Mouse (Mus musculus): Measurements from ENCODE around the gene Slc28a2.
"Not testable (repeated sequence)": the region's sequence is repeated elsewhere in the genome, so short reads cannot be mapped to it uniquely, and the experiment has no call there.

Gene Slc28a2

DNA sequence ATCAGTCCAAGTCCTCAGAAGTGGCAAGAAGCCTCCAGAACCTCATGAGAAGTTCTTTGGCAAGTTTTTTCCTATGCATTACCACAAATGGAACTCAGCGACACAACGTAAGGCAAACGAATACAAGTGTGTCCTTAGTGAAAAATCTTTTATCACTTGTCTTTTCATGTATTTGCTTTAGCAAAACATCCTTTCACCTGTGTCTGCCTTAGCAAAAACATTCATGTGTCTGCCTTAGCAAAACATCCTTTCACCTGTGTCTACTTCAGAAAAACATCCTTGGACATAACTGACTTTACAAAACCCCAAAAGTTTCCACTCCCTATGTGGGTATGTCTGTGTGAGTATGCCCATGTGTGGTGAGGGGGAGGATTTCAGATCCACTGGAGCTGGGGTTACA is 42.9 kb downstream of the Slc28a2 start:
- no peak for DNase-seq

DNA sequence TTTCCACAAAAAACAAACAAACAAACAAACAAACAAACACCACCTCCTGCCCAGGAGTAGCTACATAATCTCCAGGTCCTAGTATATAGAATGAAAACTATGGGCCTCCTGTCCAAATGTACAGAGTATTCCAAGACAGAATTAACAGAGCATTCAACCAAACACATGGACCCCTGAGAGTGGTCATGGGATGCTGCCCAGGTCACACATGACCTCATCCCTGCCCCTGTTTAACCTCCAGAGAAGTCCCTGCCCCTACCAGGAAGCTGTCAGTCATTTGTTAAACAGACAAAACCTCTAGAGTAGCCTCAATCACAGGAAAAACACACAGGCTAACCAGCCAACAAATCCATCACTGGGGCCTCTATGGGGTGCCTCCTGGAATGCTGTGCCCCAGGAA is 50.3 kb downstream of the Slc28a2 start:
- no peak for DNase-seq

GRCm38 (mm10) chr2:122483787-122484186 is 57.5 kb downstream of the Slc28a2 start:
- DNase-seq: not testable (repeated sequence)

- no peak for DNase-seq
Measured at GRCm38 (mm10) chr2:122484641-122485040, 58.4 kb downstream of the Slc28a2 start, which contains the start of gene Gm14085. Gene Gm14085, plus strand, starts transcription at chr2:122484941.

DNA sequence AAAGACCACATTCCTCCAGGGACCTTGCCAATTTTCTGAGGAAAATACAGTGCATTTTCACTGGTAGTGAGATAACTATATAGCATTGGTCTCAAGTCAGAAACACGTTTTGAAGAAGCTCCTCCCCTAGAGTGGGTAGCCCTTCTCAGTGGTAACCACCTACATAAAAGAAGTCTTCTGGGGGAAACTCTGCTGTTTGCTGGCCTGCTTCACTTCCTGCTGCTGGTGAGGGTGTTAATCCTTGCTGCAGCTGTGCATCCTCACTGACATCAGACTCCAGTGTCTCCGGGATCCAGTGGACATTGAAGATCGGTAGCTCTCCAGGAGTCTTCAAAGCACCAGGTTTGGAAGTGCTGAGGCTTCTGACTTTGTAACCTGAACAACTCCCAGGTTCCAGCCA is 59.4 kb downstream of the Slc28a2 start:
- DNase-seq: not testable (repeated sequence)

DNA sequence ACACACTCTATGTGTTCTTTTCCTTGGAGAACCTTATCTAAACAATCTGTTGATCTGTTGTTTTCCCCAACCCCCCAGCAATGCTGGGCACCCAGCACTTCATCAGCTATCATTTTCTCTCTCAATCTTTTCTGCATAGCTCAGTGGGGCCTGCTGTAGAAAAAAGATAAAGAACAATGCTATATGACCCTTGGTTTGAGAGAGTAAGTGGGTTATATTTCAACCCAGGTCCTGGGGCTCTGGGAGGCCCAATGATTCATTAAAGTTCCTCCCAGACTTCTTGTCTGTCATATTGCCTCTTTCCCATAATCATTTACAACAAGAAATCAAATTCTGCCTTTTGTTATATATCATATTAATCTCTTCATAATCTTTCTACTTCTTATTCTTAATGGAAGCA is 59.8 kb downstream of the Slc28a2 start:
- DNase-seq: not testable (repeated sequence)

GRCm38 (mm10) chr2:122486674-122487073 is 60.4 kb downstream of the Slc28a2 start:
- no peak for DNase-seq

All from spleen, adult 18-20 months (tissue).